Mouse (Mus musculus) kidney, postnatal 0 days (tissue): Measurements from ENCODE around the gene Abcc8. TPM values are rescaled to one million over a fixed set of nuclear protein-coding genes. Genes with fewer than 3 reads are reported as not detected.

Experiments used
- ATAC-seq: fragments of 200-750 bp; cut with Nextera tagmentation; replicated peaks from 2 replicates; pipeline ENCODE4 v1.8.0; 2017; ENCODE audit warnings: low read depth, moderate number of reproducible peaks, moderate TSS enrichment, moderate library complexity; ENCODE audit not compliant: low FRiP score
- DNase-seq: peaks from one replicate; pipeline ENCODE4 v3.0.0-alpha.2; 2016; ENCODE audit warnings: low spot score
- H3K27ac ChIP-seq: fragments of 300-500 bp; sonication (generic); 2 replicates; pipeline ENCODE4 v1.5.1; 2014; ENCODE audit warnings: mild to moderate bottlenecking
- H3K27me3 ChIP-seq: fragments of 300-500 bp; sonication (generic); 2 replicates; pipeline ENCODE4 v1.6.1; 2014; ENCODE audit warnings: low read length, mixed read lengths; ENCODE audit not compliant: insufficient read depth
- H3K36me3 ChIP-seq: fragments of 300-500 bp; sonication (generic); 2 replicates; pipeline ENCODE4 v1.6.1; 2014; ENCODE audit warnings: low read length, mixed read lengths; ENCODE audit not compliant: insufficient read depth
- H3K4me1 ChIP-seq: fragments of 300-500 bp; sonication (generic); replicated peaks from 2 replicates; pipeline ENCODE4 v1.6.1; 2014; ENCODE audit warnings: antibody characterized with exemption, low read length, mixed read lengths; ENCODE audit not compliant: insufficient read depth
- H3K4me2 ChIP-seq: fragments of 300-500 bp; sonication (generic); 2 replicates; pipeline ENCODE4 v1.6.1; 2014; ENCODE audit warnings: mild to moderate bottlenecking, low read length, moderate library complexity, mixed read lengths
- H3K4me3 ChIP-seq: fragments of 300-500 bp; sonication (generic); replicated peaks from 2 replicates; pipeline ENCODE4 v1.5.1; 2014; ENCODE audit warnings: low read depth, low read length
- H3K9ac ChIP-seq: fragments of 300-500 bp; sonication (generic); 2 replicates; pipeline ENCODE4 v1.6.1; 2014; ENCODE audit warnings: low read depth, low read length
- H3K9me3 ChIP-seq: fragments of 300-500 bp; sonication (generic); replicated peaks from 2 replicates; pipeline ENCODE4 v1.6.1; 2016; ENCODE audit warnings: low read length, inconsistent platforms, mixed read lengths
- CTCF ChIP-seq: IDR thresholded peaks from 2 replicates; pipeline ENCODE4 v1.5.1; 2016; ENCODE audit warnings: antibody characterized with exemption, low read depth, mild to moderate bottlenecking, moderate library complexity
- WGBS: fragments of 180-500 bp; shearing (Covaris S2); extraction: QIAGEN DNeasy Blood & Tissue Kit; methylation state at CpG from one replicate; pipeline ENCODE4 v1.1.7; 2014; 5-methylcytosine and 5-hydroxymethylcytosine counted together
- polyA plus RNA-seq: library from polyadenylated mRNA; unstranded; fragments of >200 nt; fragmentation: Nextera tagmentation; extraction: Ambion mirVana; gene quantifications from 2 replicates; pipeline ENCODE4 v1.2.1, GENCODE M21; 2015

Gene Abcc8
- polyA plus RNA-seq, 1 experiment from 2014 or later: 1.1 TPM

- TF ChIP-seq CTCF: no peak
- peaks cover 61% of the 10 kb centered on the region for H3K36me3 ChIP-seq
- no peak overlapping the region for H3K9ac ChIP-seq
- H3K4me3 ChIP-seq: no peak overlapping the region
- H3K27ac ChIP-seq: no peak overlapping the region
- no peak overlapping the region for H3K4me2 ChIP-seq
- DNase-seq: no peak
- no peak for ATAC-seq
- no peaks in the 10 kb centered on the region for H3K27me3 ChIP-seq
- H3K9me3 ChIP-seq: no peaks in the 10 kb centered on the region
- no peaks in the 10 kb centered on the region for H3K4me1 ChIP-seq
- 93% methylated on average over 8 of the region's 8 CpGs for WGBS
Observed at GRCm38 (mm10) chr7:46060688-46061087, 119.1 kb downstream of the Abcc8 start.

- H3K9me3 ChIP-seq: no peaks in the 10 kb centered on the region
- peaks cover 67% of the 10 kb centered on the region for H3K36me3 ChIP-seq
- DNase-seq (no peak), ATAC-seq (no peak)
- no peak overlapping the region for H3K9ac ChIP-seq
- TF ChIP-seq CTCF: no peak
- H3K4me1 ChIP-seq: no peaks in the 10 kb centered on the region
- WGBS: 90% methylated on average over 11 of the region's 11 CpGs
- no peak overlapping the region for H3K27ac ChIP-seq
- no peak overlapping the region for H3K4me2 ChIP-seq
- H3K4me3 ChIP-seq: no peak overlapping the region
- H3K27me3 ChIP-seq: no peaks in the 10 kb centered on the region
Observed at GRCm38 (mm10) chr7:46058882-46059281, 121.0 kb downstream of the Abcc8 start.

Other genes starting within 250 kb of the Abcc8 start
- 0.33 and 0.47 TPM in 2 replicates for gene Abcc6, start 149.7 kb downstream of the Abcc8 start, polyA plus RNA-seq
- 27.2 and 30.3 TPM in 2 replicates for gene Nomo1, start 146.3 kb downstream of the Abcc8 start, polyA plus RNA-seq
- 0.18 and 0.33 TPM in 2 replicates for gene Kcnj11, start 79.3 kb downstream of the Abcc8 start, polyA plus RNA-seq
- 36.8 and 44.4 TPM in 2 replicates for gene Ush1c, start 58.5 kb upstream of the Abcc8 start, polyA plus RNA-seq
- 0.01 TPM in 1 of 2 replicates, not detected in the other for gene Otog, start 61.0 kb upstream of the Abcc8 start, polyA plus RNA-seq
- not detected in 2 replicates for gene Myod1, start 196.4 kb upstream of the Abcc8 start, polyA plus RNA-seq
- gene Kcnc1, start 216.5 kb upstream of the Abcc8 start, polyA plus RNA-seq: 0.03 and 0.08 TPM in 2 replicates